ENCODE assay signal across 7 mouse cellular contexts in genomic region chr4:149990212-149990953, GRCm38 (mm10). TPM values are rescaled to one million over a fixed set of nuclear protein-coding genes. Genes with fewer than 3 reads are reported as not detected.
DNase-seq lines count a peak whose midpoint lies in the region; ATAC-seq and TF ChIP-seq lines count a peak whose summit lies in the region.

No protein-coding gene starts in this region.

- peak overlapping the region; percentile 4 for H3ac ChIP-seq in C2C12 (ENCODE audit: control insufficient read depth, insufficient read length, low read depth)

- no peak overlapping the region for H3K4me2 ChIP-seq in embryonic facial prominence, embryonic 14.5 days (ENCODE audit: low read depth, low read length)
- H3K4me2 ChIP-seq in heart, embryonic 16.5 days (ENCODE audit: low read depth, low read length) = 0 out of 2 replicates have a peak overlapping the region, but pooled peaks have one; percentile 19
- no peak overlapping the region for H3K4me2 ChIP-seq in neural tube, embryonic 14.5 days (ENCODE audit: low read depth, low read length)

- peak; percentile 41; the same call in 1 of the 2 replicates for ATAC-seq in embryonic facial prominence, embryonic 14.5 days (ENCODE audit: low read depth)
- peak; percentile 35 for ATAC-seq in heart, embryonic 16.5 days (replicated peaks; ENCODE audit: extremely low read depth, insufficient read depth, low FRiP score)
- ATAC-seq in neural tube, embryonic 14.5 days (ENCODE audit: low read depth) = peak; percentile 44

- no peak overlapping the region for H3K27ac ChIP-seq in embryonic facial prominence, embryonic 14.5 days (replicated peaks; ENCODE audit: low read depth, low read length)
- peak overlapping the region; percentile 61 for H3K27ac ChIP-seq in heart, embryonic 16.5 days (ENCODE audit: low read length)
- H3K27ac ChIP-seq in neural tube, embryonic 14.5 days (ENCODE audit: low read depth, low read length) = 0 out of 2 replicates have a peak overlapping the region, but pooled peaks have one; percentile 28

- no peaks in the 10 kb centered on the region for H3K27me3 ChIP-seq in C2C12 (ENCODE audit: control insufficient read depth, insufficient read depth, insufficient read length)
- no peaks in the 10 kb centered on the region for H3K27me3 ChIP-seq in embryonic facial prominence, embryonic 14.5 days (replicated peaks; ENCODE audit: control insufficient read depth, insufficient read depth, low read length)
- H3K27me3 ChIP-seq in heart, embryonic 16.5 days (ENCODE audit: control insufficient read depth, insufficient read depth, low read length) = no peaks in the 10 kb centered on the region
- no peaks in the 10 kb centered on the region for H3K27me3 ChIP-seq in neural tube, embryonic 14.5 days (ENCODE audit: control insufficient read depth, insufficient read depth, low read length)

- no peak for TF ChIP-seq CTCF in C2C12 (IDR thresholded peaks at IDR 0.05; ENCODE audit: control insufficient read depth, insufficient read depth, insufficient read length)

- H3K4me3 ChIP-seq in C2C12 (ENCODE audit: insufficient read depth, poor library complexity, severe bottlenecking) = no peak overlapping the region
- H3K4me3 ChIP-seq in embryonic facial prominence, embryonic 14.5 days (ENCODE audit: low read depth, low read length) = no peak overlapping the region
- H3K4me3 ChIP-seq in heart, embryonic 16.5 days (ENCODE audit: low read length) = no peak overlapping the region
- no peak overlapping the region for H3K4me3 ChIP-seq in neural tube, embryonic 14.5 days (ENCODE audit: low read depth, low read length)

- 17% methylated on average over 8 of the region's 8 CpGs for WGBS in embryonic facial prominence, embryonic 14.5 days
- 24% methylated on average over 8 of the region's 8 CpGs for WGBS in heart, embryonic 16.5 days
- WGBS in neural tube, embryonic 14.5 days = 12% methylated on average over 8 of the region's 8 CpGs

- peak; percentile 76 for DNase-seq in NIH3T3 (ENCODE audit: low read depth)
- peak; percentile 61 for DNase-seq in embryonic facial prominence, embryonic 14.5 days (ENCODE audit: low spot score)
- DNase-seq in layer of hippocampus, postnatal 10 days (ENCODE audit: low spot score in 2 of 2) = peak; percentile 65 to 68
- no peak for DNase-seq in urinary bladder, postnatal 25 days (ENCODE audit: low spot score)

- H3K9me3 ChIP-seq in embryonic facial prominence, embryonic 14.5 days (ENCODE audit: control insufficient read depth, low read length) = no peaks in the 10 kb centered on the region
- no peaks in the 10 kb centered on the region for H3K9me3 ChIP-seq in heart, embryonic 16.5 days (replicated peaks; ENCODE audit: control insufficient read depth, low read length)
- H3K9me3 ChIP-seq in neural tube, embryonic 14.5 days (ENCODE audit: control insufficient read depth, low read length) = no peaks in the 10 kb centered on the region

- peaks cover 23% of the 10 kb centered on the region for H3K4me1 ChIP-seq in embryonic facial prominence, embryonic 14.5 days (ENCODE audit: control insufficient read depth, insufficient read depth, low read length)
- H3K4me1 ChIP-seq in heart, embryonic 16.5 days (ENCODE audit: control insufficient read depth, insufficient read depth, low read length) = peaks cover 31% of the 10 kb centered on the region
- H3K4me1 ChIP-seq in neural tube, embryonic 14.5 days (ENCODE audit: control insufficient read depth, insufficient read depth, low read length) = peaks cover 19% of the 10 kb centered on the region

- peaks cover 4% of the 10 kb centered on the region for H3K36me3 ChIP-seq in C2C12 (ENCODE audit: control insufficient read depth, insufficient read depth)
- no peaks in the 10 kb centered on the region for H3K36me3 ChIP-seq in embryonic facial prominence, embryonic 14.5 days (ENCODE audit: control insufficient read depth, insufficient read depth, low read length)
- H3K36me3 ChIP-seq in heart, embryonic 16.5 days (ENCODE audit: control insufficient read depth, insufficient read depth) = no peaks in the 10 kb centered on the region
- no peaks in the 10 kb centered on the region for H3K36me3 ChIP-seq in neural tube, embryonic 14.5 days (ENCODE audit: control insufficient read depth, insufficient read depth, low read length)

- H3K79me2 ChIP-seq in C2C12 (ENCODE audit: control insufficient read depth, insufficient read depth) = no peaks in the 10 kb centered on the region

- H3K9ac ChIP-seq in embryonic facial prominence, embryonic 14.5 days (ENCODE audit: low read depth, low read length) = 0 out of 2 replicates have a peak overlapping the region, but pooled peaks have one; percentile 30
- H3K9ac ChIP-seq in heart, embryonic 16.5 days (ENCODE audit: low read length) = peak overlapping the region; percentile 54
- no peak overlapping the region for H3K9ac ChIP-seq in neural tube, embryonic 14.5 days (replicated peaks; ENCODE audit: low read depth, low read length)

- H3K79me3 ChIP-seq in C2C12 (ENCODE audit: low read depth) = no peaks in the 10 kb centered on the region

TF ChIP-seq in C2C12, 6 proteins besides CTCF, POLR2A, EP300 and RAD21:
- TF ChIP-seq MYOD1 (IDR thresholded peaks at IDR 0.05; ENCODE audit: control insufficient read depth, insufficient read length, low read depth) = peak; percentile 8
- no peak for TF ChIP-seq USF1 (IDR thresholded peaks at IDR 0.05; ENCODE audit: low read depth)

RNA-seq across cellular contexts. Expression of gene H6pd, which starts 18.4 kb away (rescaled TPM):
- 14.9 TPM for polyA plus RNA-seq in C2C12 (2012; fragmentation: generic; extraction: Trizol)
- 14.1 and 14.7 TPM in 2 replicates for polyA plus RNA-seq in embryonic facial prominence, embryonic 14.5 days (2014; fragmentation: Nextera tagmentation; extraction: Ambion mirVana)
- polyA plus RNA-seq in heart, embryonic 16.5 days (2015; fragmentation: Nextera tagmentation; extraction: Ambion mirVana) = 11.4 and 14.6 TPM in 2 replicates
- 10 to 100 TPM; 10.7 to 12.8 TPM for total RNA-seq in layer of hippocampus, postnatal 10 days (2021)
- polyA plus RNA-seq in neural tube, embryonic 14.5 days (2014; fragmentation: Nextera tagmentation; extraction: Ambion mirVana) = 2.0 and 3.3 TPM in 2 replicates

RNA-seq across cellular contexts. Expression of gene Spsb1, which starts 35.5 kb away (rescaled TPM):
- 3.0 TPM for polyA plus RNA-seq in C2C12 (2012; fragmentation: generic; extraction: Trizol)
- polyA plus RNA-seq in embryonic facial prominence, embryonic 14.5 days (2014; fragmentation: Nextera tagmentation; extraction: Ambion mirVana) = 16.3 and 19.6 TPM in 2 replicates
- polyA plus RNA-seq in heart, embryonic 16.5 days (2015; fragmentation: Nextera tagmentation; extraction: Ambion mirVana) = 10.5 and 12.4 TPM in 2 replicates
- 10 to 100 TPM; 16.7 to 19.9 TPM for total RNA-seq in layer of hippocampus, postnatal 10 days (2021)
- polyA plus RNA-seq in neural tube, embryonic 14.5 days (2014; fragmentation: Nextera tagmentation; extraction: Ambion mirVana) = 5.9 and 9.4 TPM in 2 replicates
